Mouse (Mus musculus): ENCODE data around the gene Nxph4. TPM values are rescaled to one million over a fixed set of nuclear protein-coding genes. Genes with fewer than 3 reads are reported as not detected.

Nxph4 gene
- polyA plus RNA-seq, 1 experiment: 0.33 TPM

DNA sequence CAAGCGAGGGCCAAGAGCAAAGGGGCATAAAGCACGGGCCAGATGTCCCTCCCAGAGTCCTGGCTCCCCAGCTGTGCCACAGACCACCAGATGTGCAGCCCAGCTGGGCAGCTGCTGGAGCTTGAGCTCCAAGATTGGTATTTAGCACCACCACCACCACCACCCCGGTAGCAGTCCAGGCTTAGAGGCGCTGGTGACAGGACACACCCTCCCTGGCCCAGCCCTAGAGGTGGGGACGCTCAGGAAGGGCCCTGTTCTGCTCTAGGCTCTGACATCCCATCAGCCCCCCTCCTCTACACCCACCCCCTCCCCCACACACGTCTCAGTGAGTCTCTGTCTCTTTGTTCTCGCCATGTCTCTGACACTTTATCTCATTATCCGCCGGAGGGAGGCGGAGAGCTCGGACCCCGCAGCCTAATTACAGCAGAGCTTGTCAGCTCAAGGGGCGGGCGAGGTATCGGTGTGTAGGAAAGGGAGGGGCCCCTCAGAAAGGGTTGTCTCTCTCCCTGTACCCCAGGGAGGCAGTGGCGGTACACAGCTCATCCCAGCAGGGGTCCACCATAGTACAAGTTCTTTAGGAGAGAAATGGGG is 20.8 kb downstream of the Nxph4 start:
- TF ChIP-seq GATA1 (IDR thresholded peaks at IDR 0.05; ENCODE audit: low read length): no peak

DNA sequence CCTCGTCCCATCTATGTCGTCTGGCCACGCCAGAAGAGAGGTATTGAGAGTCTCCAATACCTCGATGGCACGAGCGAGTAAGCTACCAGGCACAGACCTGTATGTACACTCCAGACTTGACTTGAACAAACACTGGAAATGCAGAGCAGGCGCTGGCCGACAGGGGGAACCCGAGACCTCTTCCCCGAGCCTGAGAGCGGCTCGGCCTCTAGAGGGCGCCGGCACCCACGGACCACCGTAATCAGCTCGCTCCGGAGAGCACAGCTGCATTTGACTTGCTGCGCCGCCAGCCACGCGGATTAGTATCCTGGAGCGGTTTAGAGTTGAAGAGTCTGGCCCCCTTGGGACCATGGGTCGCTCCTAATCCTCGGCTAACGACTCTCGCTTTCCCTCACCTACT is 21.5 kb downstream of the Nxph4 start:
- TF ChIP-seq GATA1 (IDR thresholded peaks at IDR 0.05; ENCODE audit: low read length): no peak

DNA sequence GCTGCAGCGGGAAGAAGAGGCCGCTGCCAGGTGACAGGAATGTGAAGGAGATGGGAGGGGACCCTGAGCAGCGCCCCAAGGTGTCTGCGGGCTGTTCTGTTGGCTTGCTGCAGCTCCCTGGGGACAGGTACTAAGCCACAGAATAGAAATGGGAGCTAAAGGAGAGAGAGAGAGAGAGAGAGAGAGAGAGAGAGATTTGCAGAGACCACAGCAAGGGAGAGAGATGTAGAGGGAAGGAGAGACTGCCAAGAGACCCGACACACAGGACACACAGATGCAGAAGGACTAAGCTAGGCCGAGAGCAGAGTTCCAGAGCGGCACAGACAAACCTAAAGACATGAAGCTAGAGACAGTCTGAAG is 22.1 kb downstream of the Nxph4 start:
- TF ChIP-seq GATA1 (IDR thresholded peaks at IDR 0.05; ENCODE audit: low read length): no peak

DNA sequence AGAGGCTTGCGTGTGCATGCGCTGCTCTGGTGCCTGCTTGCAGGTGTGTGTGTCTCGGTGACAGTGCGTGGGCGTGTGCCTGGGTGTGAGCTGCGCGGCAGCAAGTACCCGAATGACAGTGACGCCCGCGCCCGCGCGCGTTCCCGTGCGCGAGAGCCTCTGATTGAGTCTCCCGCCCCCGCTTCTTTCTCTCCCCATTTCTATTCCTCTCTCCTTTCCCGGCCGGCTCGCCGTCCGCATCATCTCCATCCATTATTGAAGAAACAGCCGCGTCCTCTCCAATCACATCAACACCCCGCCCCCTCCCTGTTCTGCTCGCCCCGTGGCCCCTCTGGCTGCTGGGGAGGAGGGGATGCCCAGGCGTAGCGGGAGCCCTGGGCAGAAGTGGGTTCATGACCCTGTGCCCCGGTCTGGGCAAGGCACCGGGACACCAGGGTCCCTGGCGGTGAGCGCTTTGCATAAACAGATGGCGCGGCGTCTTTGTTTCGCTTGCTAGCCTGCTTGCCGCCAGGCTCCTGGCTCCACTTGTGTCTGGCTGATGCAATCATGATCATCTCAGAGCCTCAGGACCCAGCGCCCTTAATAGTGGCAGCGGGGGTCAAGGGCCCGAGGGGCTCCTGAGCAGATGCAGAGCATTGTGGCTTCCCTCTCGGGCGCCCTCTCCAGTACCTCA is 22.6 kb downstream of the Nxph4 start:
- no peak for TF ChIP-seq GATA1 (IDR thresholded peaks at IDR 0.05; ENCODE audit: low read length)

DNA sequence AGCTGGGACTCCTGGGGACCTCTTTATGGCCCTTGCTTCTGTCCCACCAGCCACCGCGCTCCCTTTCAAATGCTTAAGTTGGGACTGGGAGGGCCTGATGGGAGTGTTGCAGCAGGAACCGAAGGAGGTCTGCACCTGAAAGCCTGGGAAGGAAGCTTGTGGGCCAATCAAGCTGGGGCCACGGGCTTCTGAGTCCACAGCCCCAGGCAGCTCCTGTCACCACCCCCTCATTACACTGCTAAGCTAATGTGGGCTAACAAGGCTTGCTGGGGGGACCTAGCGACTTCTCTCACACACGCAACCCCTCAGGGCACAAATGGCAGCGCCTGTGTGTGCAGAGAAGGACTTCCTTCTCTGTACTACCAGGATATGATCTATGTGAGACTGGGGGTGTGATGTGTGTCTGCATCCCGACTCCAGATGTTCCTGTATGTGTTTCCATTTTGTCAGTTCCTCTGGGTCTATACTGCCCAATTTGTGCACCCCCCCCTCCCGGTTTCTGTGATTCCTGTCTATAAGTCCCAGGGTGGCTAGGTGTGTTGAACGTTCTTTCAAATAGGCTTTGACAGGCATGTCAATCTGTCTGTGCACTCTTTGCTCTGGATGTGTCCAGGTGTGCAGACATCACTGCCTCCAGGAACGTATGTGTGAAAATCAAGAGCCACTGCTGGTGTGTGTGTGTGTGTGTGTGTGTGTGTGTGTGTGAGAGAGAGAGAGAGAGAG is 23.3 kb downstream of the Nxph4 start:
- no peak for TF ChIP-seq GATA1 (IDR thresholded peaks at IDR 0.05; ENCODE audit: low read length)

DNA sequence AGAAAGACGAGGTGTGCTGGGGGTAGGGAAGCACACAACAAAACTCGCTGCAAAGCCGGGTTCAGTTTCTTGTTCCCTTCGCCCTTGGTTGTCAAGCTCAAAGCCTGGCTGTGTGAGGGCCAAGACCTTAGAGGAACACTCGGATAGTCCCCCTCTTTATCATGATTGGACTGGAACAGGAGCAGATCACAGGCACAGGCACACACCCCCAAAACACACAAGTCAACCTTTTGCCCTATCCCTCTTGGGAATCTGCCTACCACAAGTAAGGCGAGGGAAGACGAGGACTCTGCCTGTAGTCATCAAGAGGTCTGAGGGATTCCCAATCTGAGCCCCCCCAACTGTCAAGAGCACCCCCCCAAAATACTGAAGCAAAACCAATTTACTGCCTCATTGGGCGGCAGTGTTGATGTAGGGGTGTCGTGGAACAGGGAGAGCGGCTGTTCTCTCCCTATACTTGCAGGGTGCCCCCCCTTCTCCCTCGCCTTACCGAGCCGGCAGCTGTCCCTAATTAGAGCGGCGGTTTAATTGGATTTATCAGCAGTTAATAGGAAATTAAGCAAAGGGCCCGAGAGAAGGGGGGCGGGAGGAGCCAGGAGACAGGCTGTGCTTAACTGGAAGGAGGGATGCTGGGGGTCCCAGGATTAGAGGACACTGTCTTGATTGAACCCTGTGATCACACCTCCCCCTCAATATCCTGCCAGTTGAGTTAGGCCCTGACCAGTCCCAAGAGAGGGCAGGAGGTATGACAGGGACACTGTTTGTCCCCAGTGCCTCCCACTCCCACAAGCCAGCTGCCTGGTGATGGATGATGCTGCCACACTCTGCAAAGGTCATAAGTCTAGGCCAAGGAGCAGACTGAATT is 24.3 kb downstream of the Nxph4 start:
- TF ChIP-seq GATA1 (IDR thresholded peaks at IDR 0.05; ENCODE audit: low read length): no peak

DNA sequence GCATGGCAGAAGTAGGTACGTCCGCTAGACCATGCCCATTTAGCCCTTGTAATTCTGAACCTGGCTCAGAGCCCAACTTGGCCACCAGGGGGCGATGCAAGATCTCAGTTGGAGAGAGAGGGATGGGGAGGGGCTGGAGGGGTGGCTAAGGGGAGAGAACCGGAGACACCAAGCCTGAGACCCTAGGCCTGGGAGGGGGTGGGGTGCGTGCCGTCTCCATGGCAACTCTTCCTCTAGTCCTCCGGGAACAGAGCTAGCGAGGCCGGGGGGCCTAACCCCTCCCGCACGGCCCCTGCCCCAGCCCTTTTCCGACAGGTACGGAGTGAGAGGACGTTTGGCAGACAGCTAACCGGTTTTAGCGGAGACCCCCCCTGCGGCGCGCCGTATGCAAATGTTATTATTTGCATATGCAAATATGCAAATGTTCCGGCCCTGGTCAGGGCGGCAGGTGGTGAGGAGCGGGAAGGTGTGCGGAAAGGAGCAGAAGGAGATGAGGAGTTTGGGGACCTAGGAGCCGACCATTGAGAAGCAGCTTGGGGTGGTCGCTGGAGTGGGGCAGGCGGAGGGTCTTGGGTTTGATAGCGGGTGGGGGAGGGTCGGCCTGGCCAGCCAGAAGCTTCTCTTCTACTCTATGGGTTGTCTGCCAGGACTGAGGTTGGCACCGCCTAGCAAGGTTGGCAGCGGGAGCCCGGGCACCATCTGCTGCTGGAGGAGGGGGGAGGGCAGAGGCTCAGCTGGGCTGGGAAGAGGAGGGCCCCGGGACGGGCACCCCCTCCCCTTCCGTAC is 25.1 kb downstream of the Nxph4 start:
- TF ChIP-seq GATA1 (IDR thresholded peaks at IDR 0.05; ENCODE audit: low read length): no peak

DNA sequence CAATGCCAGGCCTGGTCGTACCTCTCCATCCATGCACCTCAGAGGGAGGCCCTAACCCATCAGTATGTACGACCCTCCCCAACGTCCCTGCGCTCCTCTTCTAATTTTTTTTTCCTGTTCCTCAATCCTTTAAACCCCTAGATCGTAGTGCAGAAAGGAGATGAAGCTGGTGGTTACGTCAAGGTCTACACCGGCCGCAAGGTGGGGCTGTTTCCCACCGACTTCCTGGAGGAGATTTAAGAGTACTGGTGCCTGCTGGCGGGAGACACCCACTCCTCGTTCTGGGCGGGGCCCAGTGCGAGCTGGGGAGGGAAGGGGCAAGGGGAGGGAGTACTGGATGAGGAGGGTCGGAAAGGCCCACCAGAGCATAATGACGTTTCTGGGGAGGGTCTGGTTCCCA is 26.1 kb downstream of the Nxph4 start:
- no peak for TF ChIP-seq GATA1 (IDR thresholded peaks at IDR 0.05; ENCODE audit: low read length)

DNA sequence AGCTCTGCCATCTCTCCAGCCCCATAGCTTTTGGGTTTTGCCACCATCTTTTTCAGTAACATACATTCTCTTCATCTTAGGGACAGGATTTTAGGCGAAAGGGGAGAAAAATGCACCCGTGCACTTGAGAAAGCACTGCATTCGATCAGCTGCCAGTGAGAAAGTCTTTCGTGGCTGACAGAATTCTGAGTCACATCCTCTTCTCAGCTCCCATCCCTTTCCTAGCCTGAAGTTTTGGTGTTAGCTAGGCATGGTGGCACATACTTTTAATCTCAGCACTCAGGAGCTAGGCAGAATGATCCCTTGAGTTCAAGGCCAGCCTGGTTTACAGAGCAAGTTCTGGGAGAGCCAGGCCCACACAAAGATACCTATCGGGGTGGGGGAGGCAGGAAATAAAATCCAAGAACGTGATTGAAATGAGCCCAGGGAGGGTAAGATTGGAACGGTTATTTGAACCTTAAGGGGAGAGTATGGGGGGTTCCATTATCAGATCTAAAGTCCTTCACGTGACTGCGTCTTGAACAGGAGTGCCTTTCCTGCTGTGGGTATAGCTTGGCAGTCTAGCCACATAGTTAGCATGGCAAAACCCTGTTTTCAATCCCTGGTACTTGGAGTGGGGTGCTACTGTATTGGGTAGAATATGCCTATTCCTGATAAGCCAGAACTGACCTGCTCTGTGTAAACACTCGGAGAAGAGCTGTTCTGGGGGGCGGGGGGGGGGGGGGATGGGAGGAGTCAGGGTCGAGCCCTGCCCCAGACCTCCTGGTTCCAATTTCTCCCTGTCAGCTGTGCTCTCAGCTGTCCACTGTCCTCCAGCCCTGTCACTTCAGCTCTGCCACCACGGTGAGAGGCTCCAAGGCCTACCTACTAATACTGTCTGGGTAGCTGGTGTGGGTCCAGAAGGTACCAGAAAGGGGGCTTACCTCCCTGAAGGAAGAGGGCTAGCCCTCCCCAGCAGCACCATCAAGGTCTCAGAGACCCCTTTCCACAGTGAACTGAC is 33.2 kb downstream of the Nxph4 start, which contains the start of gene Stac3:
TSS of gene Stac3 (plus strand) at position 793 of the 1,000 bp plus-strand sequence.
- no peak for TF ChIP-seq GATA1 (IDR thresholded peaks at IDR 0.05; ENCODE audit: low read length)

DNA sequence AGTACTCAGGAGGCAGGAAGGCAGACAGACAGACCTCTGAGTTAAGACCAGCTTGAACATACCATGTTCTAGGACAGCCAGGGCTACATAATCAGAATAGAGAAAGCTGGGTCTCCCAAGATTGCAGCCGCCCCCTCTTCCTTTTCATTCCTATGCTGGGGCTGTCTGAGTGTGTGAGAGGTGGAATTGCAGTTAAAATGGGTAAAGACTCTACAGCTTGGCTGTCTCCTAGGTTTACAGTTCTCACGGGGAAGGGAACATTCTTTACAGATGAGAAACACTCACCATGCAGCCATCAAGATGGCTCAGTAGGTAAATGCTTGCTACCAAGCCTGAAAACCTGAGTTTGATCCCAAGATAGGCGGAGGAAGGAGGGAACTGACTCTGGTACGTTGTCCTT is 34.3 kb downstream of the Nxph4 start:
- no peak for TF ChIP-seq GATA1 (IDR thresholded peaks at IDR 0.05; ENCODE audit: low read length)

DNA sequence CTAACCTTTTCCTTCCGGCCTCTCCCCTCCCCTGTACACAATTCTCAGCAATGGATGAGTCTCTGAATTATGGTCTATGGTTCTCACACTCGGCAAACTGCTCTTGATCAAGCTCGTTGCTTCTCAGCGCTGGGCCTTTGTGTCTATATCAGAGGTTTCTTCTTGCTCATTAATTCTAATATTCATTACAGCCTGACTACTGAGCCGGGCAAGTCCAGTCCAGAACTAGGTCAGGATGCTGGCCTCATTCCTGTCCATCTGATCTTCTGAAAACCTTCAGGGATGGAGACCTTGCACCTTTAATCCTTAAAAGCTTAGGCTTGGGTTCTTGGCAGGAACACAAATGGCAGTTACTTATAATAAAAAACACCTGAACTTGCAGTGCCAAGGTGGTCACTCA is 34.8 kb downstream of the Nxph4 start:
- TF ChIP-seq GATA1 (IDR thresholded peaks at IDR 0.05; ENCODE audit: low read length): no peak

DNA sequence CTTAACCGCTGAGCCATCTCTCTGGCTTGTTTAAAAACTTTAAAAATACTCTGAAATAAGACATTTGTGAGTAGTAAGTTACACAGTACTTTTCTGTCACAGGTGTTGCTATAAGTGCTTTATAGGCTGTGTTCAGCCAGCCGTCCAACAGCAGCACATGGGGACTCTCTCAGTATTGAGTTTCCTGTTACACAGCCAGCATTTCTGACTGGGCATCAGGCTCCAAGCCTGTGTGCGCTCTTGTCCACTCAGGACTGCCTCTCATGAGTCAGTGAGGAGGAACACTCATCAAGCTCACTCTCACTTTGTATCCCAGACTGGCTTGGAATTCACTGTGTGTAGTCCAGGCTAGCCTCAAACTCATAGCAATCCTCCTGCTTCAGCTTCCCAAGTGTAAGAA is 38.2 kb downstream of the Nxph4 start:
- no peak for TF ChIP-seq GATA1 (IDR thresholded peaks at IDR 0.05; ENCODE audit: low read length)

DNA sequence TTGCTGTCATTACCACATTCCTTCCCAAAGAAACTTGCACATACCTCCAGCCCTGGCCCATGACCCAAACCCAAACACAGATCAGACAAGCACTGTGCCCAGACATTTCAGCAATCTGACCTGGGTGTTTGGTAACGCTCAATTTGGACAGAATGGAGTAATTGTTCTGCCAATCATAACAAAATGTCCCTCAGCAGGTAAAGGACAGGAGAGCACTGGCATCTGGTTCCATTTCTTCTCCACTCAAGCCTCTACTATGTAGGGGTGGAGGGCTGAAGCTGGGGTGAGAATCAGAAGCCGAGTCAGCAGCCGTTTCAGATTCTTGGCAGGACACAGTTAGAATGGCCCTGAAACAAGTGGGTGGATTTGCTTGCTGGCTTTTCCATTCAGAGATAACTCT is 42.2 kb downstream of the Nxph4 start:
- TF ChIP-seq GATA1 (IDR thresholded peaks at IDR 0.05; ENCODE audit: low read length): no peak

DNA sequence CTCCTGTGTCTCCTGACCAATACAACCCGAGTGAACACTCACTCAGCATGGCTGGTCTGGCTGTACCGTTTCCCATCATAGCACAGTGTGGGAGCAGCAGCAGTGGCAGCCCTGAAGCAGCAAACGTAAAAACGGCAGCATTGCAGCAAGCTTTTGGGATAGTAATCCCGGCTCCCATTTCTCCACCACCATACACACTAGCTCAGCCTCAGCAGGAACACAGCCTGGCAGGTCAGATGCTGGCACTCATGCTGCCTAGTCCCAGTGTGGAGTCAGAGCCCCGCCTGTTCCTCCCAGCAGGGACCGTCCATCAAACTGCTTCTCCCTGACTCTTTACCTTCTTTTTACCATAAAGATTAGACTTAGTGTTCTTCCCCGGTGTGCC is 43.2 kb downstream of the Nxph4 start:
- TF ChIP-seq GATA1 (IDR thresholded peaks at IDR 0.05; ENCODE audit: low read length): no peak
